In genomic region chr10:99171961-99172497, GRCm38 (mm10) we compare ENCODE assay signal across 8 mouse cellular contexts. TPM values are rescaled to one million over a fixed set of nuclear protein-coding genes. Genes with fewer than 3 reads are reported as not detected.
DNase-seq lines count a peak whose midpoint lies in the region; ATAC-seq and TF ChIP-seq lines count a peak whose summit lies in the region.

No protein-coding gene starts in this region.

- H3K4me2 ChIP-seq in embryonic facial prominence, embryonic 14.5 days (ENCODE audit: low read depth, low read length) = peak overlapping the region; percentile 24; the same call in 1 of the 2 replicates
- H3K4me2 ChIP-seq in heart, embryonic 12.5 days = peak overlapping the region; percentile 63
- peak overlapping the region; percentile 38 for H3K4me2 ChIP-seq in lung, embryonic 14.5 days
- H3K4me2 ChIP-seq in neural tube, embryonic 14.5 days (ENCODE audit: low read depth, low read length) = no peak overlapping the region

- peak; percentile 83 for ATAC-seq in embryonic facial prominence, embryonic 14.5 days (ENCODE audit: low read depth)
- ATAC-seq in heart, embryonic 12.5 days (ENCODE audit: insufficient number of reproducible peaks, low FRiP score) = peak; percentile 75
- ATAC-seq in lung, embryonic 14.5 days (ENCODE audit: insufficient read depth) = peak; percentile 82
- ATAC-seq in neural tube, embryonic 14.5 days (ENCODE audit: low read depth) = peak; percentile 82
- ATAC-seq in erythroblast, adult 5-6 weeks (replicated peaks; ENCODE audit: low FRiP score, poor library complexity, severe bottlenecking) = no peak

- WGBS in embryonic facial prominence, embryonic 14.5 days = 9% methylated on average over 12 of the region's 12 CpGs
- 8% methylated on average over 12 of the region's 12 CpGs for WGBS in heart, embryonic 12.5 days
- WGBS in lung, embryonic 14.5 days = 7% methylated on average over 12 of the region's 12 CpGs
- 9% methylated on average over 12 of the region's 12 CpGs for WGBS in neural tube, embryonic 14.5 days

- peaks cover 18% of the 10 kb centered on the region for H3K4me1 ChIP-seq in embryonic facial prominence, embryonic 14.5 days (ENCODE audit: control insufficient read depth, insufficient read depth, low read length)
- H3K4me1 ChIP-seq in heart, embryonic 12.5 days (replicated peaks) = peaks cover 30% of the 10 kb centered on the region
- H3K4me1 ChIP-seq in lung, embryonic 14.5 days (ENCODE audit: insufficient read depth) = peaks cover 20% of the 10 kb centered on the region; the same call in 1 of the 2 replicates
- H3K4me1 ChIP-seq in neural tube, embryonic 14.5 days (ENCODE audit: control insufficient read depth, insufficient read depth, low read length) = peaks cover 2% of the 10 kb centered on the region; the same call in 1 of the 2 replicates

- TF ChIP-seq CTCF in lung, embryonic 14.5 days (IDR thresholded peaks at IDR 0.05; ENCODE audit: low read depth) = no peak

- no peaks in the 10 kb centered on the region for H3K27me3 ChIP-seq in embryonic facial prominence, embryonic 14.5 days (replicated peaks; ENCODE audit: control insufficient read depth, insufficient read depth, low read length)
- H3K27me3 ChIP-seq in heart, embryonic 12.5 days (replicated peaks) = no peaks in the 10 kb centered on the region
- no peaks in the 10 kb centered on the region for H3K27me3 ChIP-seq in lung, embryonic 14.5 days (ENCODE audit: insufficient read depth, low read length)
- no peaks in the 10 kb centered on the region for H3K27me3 ChIP-seq in neural tube, embryonic 14.5 days (ENCODE audit: control insufficient read depth, insufficient read depth, low read length)

- no peak overlapping the region for H3K4me3 ChIP-seq in embryonic facial prominence, embryonic 14.5 days (ENCODE audit: low read depth, low read length)
- H3K4me3 ChIP-seq in heart, embryonic 12.5 days = peak overlapping the region; percentile 33
- no peak overlapping the region for H3K4me3 ChIP-seq in lung, embryonic 14.5 days (ENCODE audit: low read depth, low read length)
- no peak overlapping the region for H3K4me3 ChIP-seq in neural tube, embryonic 14.5 days (ENCODE audit: low read depth, low read length)

- DNase-seq in right cerebral cortex, adult 2 months (ENCODE audit: low spot score in 2 of 2) = peak; percentile 34 to 37
- DNase-seq in right cerebral cortex, postnatal 14 days = no peak
- peak; percentile 81 for DNase-seq in embryonic facial prominence, embryonic 14.5 days (ENCODE audit: low spot score)
- DNase-seq in kidney, adult 8-10 months = peak; percentile 61 to 62
- DNase-seq in lung, embryonic 14.5 days = peak; percentile 83

- no peak overlapping the region for H3K9ac ChIP-seq in embryonic facial prominence, embryonic 14.5 days (ENCODE audit: low read depth, low read length)
- H3K9ac ChIP-seq in heart, embryonic 12.5 days = peak overlapping the region; percentile 48; the same call in 1 of the 2 replicates
- H3K9ac ChIP-seq in lung, embryonic 14.5 days = peak overlapping the region; percentile 17; the same call in 1 of the 2 replicates
- no peak overlapping the region for H3K9ac ChIP-seq in neural tube, embryonic 14.5 days (replicated peaks; ENCODE audit: low read depth, low read length)

- H3K9me3 ChIP-seq in embryonic facial prominence, embryonic 14.5 days (ENCODE audit: control insufficient read depth, low read length) = no peaks in the 10 kb centered on the region
- H3K9me3 ChIP-seq in heart, embryonic 12.5 days (replicated peaks) = no peaks in the 10 kb centered on the region
- no peaks in the 10 kb centered on the region for H3K9me3 ChIP-seq in lung, embryonic 14.5 days (ENCODE audit: low read depth, low read length)
- H3K9me3 ChIP-seq in neural tube, embryonic 14.5 days (ENCODE audit: control insufficient read depth, low read length) = no peaks in the 10 kb centered on the region

- no peaks in the 10 kb centered on the region for H3K36me3 ChIP-seq in embryonic facial prominence, embryonic 14.5 days (ENCODE audit: control insufficient read depth, insufficient read depth, low read length)
- H3K36me3 ChIP-seq in heart, embryonic 12.5 days = no peaks in the 10 kb centered on the region
- H3K36me3 ChIP-seq in lung, embryonic 14.5 days (ENCODE audit: insufficient read depth) = no peaks in the 10 kb centered on the region
- no peaks in the 10 kb centered on the region for H3K36me3 ChIP-seq in neural tube, embryonic 14.5 days (ENCODE audit: control insufficient read depth, insufficient read depth, low read length)

- peak overlapping the region; percentile 59 for H3K27ac ChIP-seq in embryonic facial prominence, embryonic 14.5 days (replicated peaks; ENCODE audit: low read depth, low read length)
- peak overlapping the region; percentile 76 for H3K27ac ChIP-seq in heart, embryonic 12.5 days (ENCODE audit: poor library complexity, severe bottlenecking)
- H3K27ac ChIP-seq in lung, embryonic 14.5 days (ENCODE audit: low read depth) = peak overlapping the region; percentile 73
- H3K27ac ChIP-seq in neural tube, embryonic 14.5 days (ENCODE audit: low read depth, low read length) = no peak overlapping the region; the same call in 1 of the 2 replicates

RNA-seq across cellular contexts. Expression of gene Phxr2, which starts 45.9 kb away (rescaled TPM):
- polyA plus RNA-seq in embryonic facial prominence, embryonic 14.5 days (2014; fragmentation: Nextera tagmentation; extraction: Ambion mirVana) = not detected in 2 replicates
- not detected in 2 replicates for polyA plus RNA-seq in heart, embryonic 12.5 days (2016; fragmentation: Nextera tagmentation; extraction: Ambion mirVana)
- not detected in 2 replicates for polyA plus RNA-seq in lung, embryonic 14.5 days (2014; fragmentation: Nextera tagmentation; extraction: Ambion mirVana)
- not detected in 2 replicates for polyA plus RNA-seq in neural tube, embryonic 14.5 days (2014; fragmentation: Nextera tagmentation; extraction: Ambion mirVana)
- total RNA-seq in erythroblast, adult 5-6 weeks (2015; ENCODE audit: low replicate concordance) = not detected in 2 replicates
- total RNA-seq in erythroblast, adult 5-6 weeks (2017; ENCODE audit: low replicate concordance) = not detected in 2 replicates

Comparison
In these comparisons a context has a peak if more than half of its experiments do, and no peak if none do; other contexts are left out.
1. H3K9ac ChIP-seq: peak in heart, embryonic 12.5 days (single experiment) and lung, embryonic 14.5 days (single experiment); none in embryonic facial prominence, embryonic 14.5 days (single experiment) and neural tube, embryonic 14.5 days (single experiment).